Mouse (Mus musculus): Measurements from ENCODE around the gene Fgf18. TPM values are rescaled to one million over a fixed set of nuclear protein-coding genes. Genes with fewer than 3 reads are reported as not detected.

Gene Fgf18
- total and polyA plus RNA-seq, 3 experiments, result 0.15 to 0.40 TPM; not detected in 1

GRCm38 (mm10) chr11:33081175-33081574 is 66.0 kb downstream of the Fgf18 start:
- no peak for DNase-seq (ENCODE audit: low read depth, low spot score)
- Histone ChIP-seq H3K9ac (ENCODE audit: control insufficient read depth, low read depth, low read length, poor library complexity, severe bottlenecking) (no peak overlapping the region), H3K4me3 (ENCODE audit: control insufficient read depth in 1 of 2, insufficient read depth in 1 of 2, low read depth in 2 of 2, low read length in 2 of 2) (no peak overlapping the region), H3K79me2 (ENCODE audit: control insufficient read depth, insufficient read depth, low read length, poor library complexity) (no peaks in the 10 kb centered on the region), H3K27ac (ENCODE audit: control insufficient read depth, low read depth, low read length) (no peak overlapping the region), H3K27me3 (ENCODE audit: control insufficient read depth in 1 of 2, insufficient read depth in 2 of 2, low read length in 2 of 2) (0 out of 4 replicates have a peak, but pooled peaks cover 0 to 2% of the 10 kb centered on the region in 2 experiments), H3K4me1 (ENCODE audit: control insufficient read depth in 1 of 2, insufficient read depth in 2 of 2, low read length in 2 of 2) (no peaks in the 10 kb centered on the region), H3K9me3 (replicated peaks; ENCODE audit: insufficient read depth, low read length) (no peaks in the 10 kb centered on the region), H3K36me3 (ENCODE audit: control insufficient read depth in 1 of 2, insufficient read depth in 2 of 2, low read length in 2 of 2) (no peaks in the 10 kb centered on the region)
- TF ChIP-seq ZMIZ1 (IDR thresholded peaks at IDR 0.05; ENCODE audit: low read depth, low read length), result no peak
- TF ChIP-seq POLR2A (IDR thresholded peaks at IDR 0.05; ENCODE audit: control insufficient read depth in 1 of 2, insufficient read depth in 1 of 2, low read depth in 1 of 2, low read length in 2 of 2, poor library complexity in 1 of 2), result no peak
- no peak for TF ChIP-seq TCF12 (IDR thresholded peaks at IDR 0.05; ENCODE audit: low read depth, low read length)
- TF ChIP-seq RAD21 (IDR thresholded peaks at IDR 0.05; ENCODE audit: low read depth, low read length), result no peak
- TF ChIP-seq SMC3 (IDR thresholded peaks at IDR 0.05; ENCODE audit: low read depth, low read length), result no peak
- TF ChIP-seq ZC3H11A (IDR thresholded peaks at IDR 0.05; ENCODE audit: low read depth, low read length), result no peak
- TF ChIP-seq MYC (IDR thresholded peaks at IDR 0.05; ENCODE audit: low read depth, low read length), result no peak

GRCm38 (mm10) chr11:33080046-33080808 is 67.0 kb downstream of the Fgf18 start:
- Histone ChIP-seq H3K9ac (ENCODE audit: control insufficient read depth, low read depth, low read length, poor library complexity, severe bottlenecking) (no peak overlapping the region), H3K27ac (ENCODE audit: control insufficient read depth, low read depth, low read length) (no peak overlapping the region), H3K4me3 (ENCODE audit: control insufficient read depth in 1 of 2, insufficient read depth in 1 of 2, low read depth in 2 of 2, low read length in 2 of 2) (no peak overlapping the region), H3K4me1 (ENCODE audit: control insufficient read depth in 1 of 2, insufficient read depth in 2 of 2, low read length in 2 of 2) (no peaks in the 10 kb centered on the region), H3K79me2 (ENCODE audit: control insufficient read depth, insufficient read depth, low read length, poor library complexity) (no peaks in the 10 kb centered on the region), H3K27me3 (ENCODE audit: control insufficient read depth in 1 of 2, insufficient read depth in 2 of 2, low read length in 2 of 2) (0 out of 4 replicates have a peak, but pooled peaks cover 0 to 2% of the 10 kb centered on the region in 2 experiments), H3K9me3 (replicated peaks; ENCODE audit: insufficient read depth, low read length) (no peaks in the 10 kb centered on the region), H3K36me3 (ENCODE audit: control insufficient read depth in 1 of 2, insufficient read depth in 2 of 2, low read length in 2 of 2) (no peaks in the 10 kb centered on the region)
- TF ChIP-seq CHD2 (IDR thresholded peaks at IDR 0.05; ENCODE audit: low read length) (no peak), MYC (IDR thresholded peaks at IDR 0.05; ENCODE audit: low read depth, low read length) (no peak), JUND (IDR thresholded peaks at IDR 0.05; ENCODE audit: low read depth, low read length) (no peak), USF1 (IDR thresholded peaks at IDR 0.05; ENCODE audit: low read depth, low read length) (no peak), E2F4 (IDR thresholded peaks at IDR 0.05; ENCODE audit: borderline replicate concordance, low read depth, low read length) (no peak), MYB (IDR thresholded peaks at IDR 0.05; ENCODE audit: low read depth, low read length) (no peak), ZMIZ1 (IDR thresholded peaks at IDR 0.05; ENCODE audit: low read depth, low read length) (no peak), SIN3A (IDR thresholded peaks at IDR 0.05; ENCODE audit: low read length) (no peak), KAT2A (conservative IDR thresholded peaks at IDR 0.05; ENCODE audit: low read depth, low read length) (no peak), GATA1 (IDR thresholded peaks at IDR 0.05; ENCODE audit: low read depth, low read length) (no peak), ELF1 (IDR thresholded peaks at IDR 0.05; ENCODE audit: low read depth, low read length) (no peak), ZKSCAN1 (IDR thresholded peaks at IDR 0.05; ENCODE audit: low read depth, low read length) (no peak), USF2 (IDR thresholded peaks at IDR 0.05; ENCODE audit: borderline replicate concordance in 1 of 2, insufficient read depth in 1 of 2, low read depth in 1 of 2, low read length in 2 of 2) (no peak), MAX (IDR thresholded peaks at IDR 0.05; ENCODE audit: low read length) (no peak)
- DNase-seq (ENCODE audit: low read depth, low spot score), result no peak

Measured in MEL (cell line).